In the genomic region with DNA sequence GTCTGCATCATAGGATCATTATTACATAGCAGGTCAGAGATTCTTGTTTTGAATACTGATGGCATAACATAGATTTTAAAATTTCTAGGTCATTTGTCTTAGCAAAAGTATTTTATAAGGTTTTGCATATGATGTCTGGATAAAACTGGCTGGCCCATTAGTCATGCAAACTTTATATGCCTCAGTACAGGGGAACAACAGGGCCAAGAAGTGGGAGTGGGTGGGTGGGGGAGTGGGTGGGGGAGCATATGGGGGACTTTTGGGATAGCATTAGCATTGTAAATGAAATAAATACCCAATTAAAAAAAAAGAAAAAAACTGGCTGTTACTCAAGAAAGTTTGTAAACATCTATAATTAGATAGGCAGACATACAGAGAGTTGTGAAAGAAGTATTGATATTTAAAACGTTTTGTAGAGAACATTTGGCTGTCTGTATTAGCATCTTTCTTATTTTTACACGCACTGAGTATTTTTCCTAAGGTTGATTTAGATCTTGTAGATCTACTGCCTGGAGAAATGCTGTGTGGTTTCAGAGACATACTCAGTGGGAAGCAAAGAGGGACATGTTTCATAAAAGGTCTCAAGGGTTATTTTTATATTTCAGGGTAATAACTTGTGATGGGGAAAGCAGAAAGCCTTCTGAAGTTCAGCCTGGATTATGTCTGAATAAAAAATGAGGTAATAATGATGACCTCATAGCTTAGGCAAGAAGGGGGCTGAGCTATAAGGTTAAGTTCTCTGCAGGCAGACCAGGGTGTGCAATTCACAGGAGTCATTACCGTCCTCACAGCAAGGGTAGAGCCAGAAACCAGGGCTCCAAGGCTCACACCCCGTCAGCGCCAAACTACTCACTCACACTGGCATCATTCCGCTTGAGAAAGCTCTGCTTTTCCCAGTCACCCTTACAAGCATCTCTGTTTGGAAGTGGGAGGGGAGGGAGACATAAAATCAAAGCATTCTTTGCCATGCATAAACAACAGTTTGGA, we compare ENCODE assay signal across 17 mouse cellular contexts.
DNase-seq lines count a peak whose midpoint lies in the region; ATAC-seq lines count a peak whose summit lies in the region.
"Had no signal": no experiment of that assay in that cellular context is flagged by ENCODE, and none has a peak within 500 bp of the region (broad histone marks: within the 10 kb centered on the region; RNA-seq: fewer than 3 reads in every experiment).

No protein-coding gene starts in this region.

- no peak overlapping the region for H3K4me2 ChIP-seq in hindbrain, embryonic 16.5 days (ENCODE audit: low read length)
- no peak overlapping the region for H3K4me2 ChIP-seq in hindbrain, embryonic 11.5 days (replicated peaks; ENCODE audit: low read depth, low read length)
- no peak overlapping the region for H3K4me2 ChIP-seq in midbrain, embryonic 15.5 days
- no peak overlapping the region for H3K4me2 ChIP-seq in midbrain, embryonic 16.5 days (ENCODE audit: low read length)
- H3K4me2 ChIP-seq in forebrain, embryonic 14.5 days (ENCODE audit: low read length): no peak overlapping the region
- H3K4me2 ChIP-seq in limb, embryonic 15.5 days: no peak overlapping the region
- H3K4me2 ChIP-seq: heart, embryonic 12.5 days had no signal

- H3K4me3 ChIP-seq in hindbrain, embryonic 16.5 days (ENCODE audit: low read length): no peak overlapping the region
- H3K4me3 ChIP-seq in hindbrain, embryonic 11.5 days (ENCODE audit: low read depth, low read length): no peak overlapping the region
- H3K4me3 ChIP-seq in midbrain, embryonic 15.5 days: no peak overlapping the region
- H3K4me3 ChIP-seq in midbrain, embryonic 16.5 days (ENCODE audit: low read depth, low read length): no peak overlapping the region
- no peak overlapping the region for H3K4me3 ChIP-seq in forebrain, embryonic 14.5 days (ENCODE audit: low read depth, low read length)
- no peak overlapping the region for H3K4me3 ChIP-seq in limb, embryonic 15.5 days
- H3K4me3 ChIP-seq: heart, embryonic 12.5 days had no signal

- no peaks in the 10 kb centered on the region for H3K4me1 ChIP-seq in hindbrain, embryonic 16.5 days (ENCODE audit: control insufficient read depth, insufficient read depth, low read depth, low read length)
- H3K4me1 ChIP-seq in hindbrain, embryonic 11.5 days (replicated peaks; ENCODE audit: control insufficient read depth, insufficient read depth, low read length): no peaks in the 10 kb centered on the region
- no peaks in the 10 kb centered on the region for H3K4me1 ChIP-seq in midbrain, embryonic 15.5 days
- H3K4me1 ChIP-seq in midbrain, embryonic 16.5 days (ENCODE audit: control insufficient read depth, insufficient read depth, low read length): no peaks in the 10 kb centered on the region
- H3K4me1 ChIP-seq in forebrain, embryonic 14.5 days (ENCODE audit: control insufficient read depth, insufficient read depth, low read length): peaks cover 6% of the 10 kb centered on the region; the same call in 1 of the 2 replicates
- peaks cover 4% of the 10 kb centered on the region; the same call in 1 of the 2 replicates for H3K4me1 ChIP-seq in limb, embryonic 15.5 days
- H3K4me1 ChIP-seq: heart, embryonic 12.5 days had no signal

- no peaks in the 10 kb centered on the region for H3K27me3 ChIP-seq in hindbrain, embryonic 16.5 days (replicated peaks; ENCODE audit: control insufficient read depth, insufficient read depth, low read length)
- no peaks in the 10 kb centered on the region for H3K27me3 ChIP-seq in hindbrain, embryonic 11.5 days (ENCODE audit: control insufficient read depth, insufficient read depth, low read length)
- H3K27me3 ChIP-seq in midbrain, embryonic 15.5 days (replicated peaks): no peaks in the 10 kb centered on the region
- no peaks in the 10 kb centered on the region for H3K27me3 ChIP-seq in midbrain, embryonic 16.5 days (ENCODE audit: control insufficient read depth, insufficient read depth, low read depth, low read length)
- H3K27me3 ChIP-seq in forebrain, embryonic 14.5 days (replicated peaks; ENCODE audit: control insufficient read depth, insufficient read depth, low read length): no peaks in the 10 kb centered on the region
- H3K27me3 ChIP-seq in limb, embryonic 15.5 days: no peaks in the 10 kb centered on the region
- H3K27me3 ChIP-seq: heart, embryonic 12.5 days had no signal

- no peaks in the 10 kb centered on the region for H3K36me3 ChIP-seq in hindbrain, embryonic 16.5 days (ENCODE audit: control insufficient read depth, insufficient read depth, low read length)
- no peaks in the 10 kb centered on the region for H3K36me3 ChIP-seq in hindbrain, embryonic 11.5 days (ENCODE audit: control insufficient read depth, insufficient read depth, low read length)
- H3K36me3 ChIP-seq in midbrain, embryonic 15.5 days (replicated peaks): no peaks in the 10 kb centered on the region
- no peaks in the 10 kb centered on the region for H3K36me3 ChIP-seq in midbrain, embryonic 16.5 days (ENCODE audit: control insufficient read depth, insufficient read depth, low read length)
- H3K36me3 ChIP-seq in forebrain, embryonic 14.5 days (ENCODE audit: control insufficient read depth, insufficient read depth, low read length): no peaks in the 10 kb centered on the region
- H3K36me3 ChIP-seq in limb, embryonic 15.5 days: no peaks in the 10 kb centered on the region
- H3K36me3 ChIP-seq: heart, embryonic 12.5 days had no signal

- no peak overlapping the region for H3K27ac ChIP-seq in hindbrain, embryonic 16.5 days (ENCODE audit: low read depth, low read length)
- H3K27ac ChIP-seq in hindbrain, embryonic 11.5 days (ENCODE audit: low read depth, low read length): no peak overlapping the region
- H3K27ac ChIP-seq in midbrain, embryonic 15.5 days: no peak overlapping the region
- H3K27ac ChIP-seq in midbrain, embryonic 16.5 days (ENCODE audit: low read length): no peak overlapping the region
- no peak overlapping the region for H3K27ac ChIP-seq in forebrain, embryonic 14.5 days (ENCODE audit: low read depth, low read length)
- no peak overlapping the region for H3K27ac ChIP-seq in limb, embryonic 15.5 days

- DNase-seq in hindbrain, embryonic 11.5 days (ENCODE audit: low spot score): no peak
- peak; percentile 58 for DNase-seq in forebrain, embryonic 14.5 days (ENCODE audit: low spot score)
- no peak for DNase-seq in gastrocnemius, postnatal 25 days
- no peak for DNase-seq in gastrocnemius, adult 8-10 months (ENCODE audit: low spot score in 2 of 2)
- DNase-seq: adrenal gland, postnatal 36 days; embryo, embryonic 11 days; heart, postnatal 4 days; kidney, adult 18-20 months; kidney, postnatal 10 days; layer of hippocampus, adult 9-11 months; thymus, postnatal 14 days had no signal

- ATAC-seq in hindbrain, embryonic 16.5 days: 0 out of 2 replicates have a peak, but pooled peaks have one; percentile 27
- no peak for ATAC-seq in hindbrain, embryonic 11.5 days (ENCODE audit: low FRiP score)
- ATAC-seq in midbrain, embryonic 15.5 days (replicated peaks): peak; percentile 56; the same call in 1 of the 2 replicates
- no peak for ATAC-seq in midbrain, embryonic 16.5 days
- ATAC-seq in forebrain, embryonic 14.5 days: peak; percentile 86
- 0 out of 2 replicates have a peak, but pooled peaks have one; percentile 35 for ATAC-seq in limb, embryonic 15.5 days (ENCODE audit: insufficient number of reproducible peaks, low FRiP score, low TSS enrichment, low read depth)
- ATAC-seq: activated CD4-positive, CD25-positive, alpha-beta regulatory T cell, adult 4 months had no signal

- H3K9me3 ChIP-seq in hindbrain, embryonic 16.5 days (ENCODE audit: control insufficient read depth, low read length): no peaks in the 10 kb centered on the region
- H3K9me3 ChIP-seq in hindbrain, embryonic 11.5 days (ENCODE audit: control insufficient read depth, low read length): no peaks in the 10 kb centered on the region
- no peaks in the 10 kb centered on the region for H3K9me3 ChIP-seq in midbrain, embryonic 15.5 days
- H3K9me3 ChIP-seq in midbrain, embryonic 16.5 days (replicated peaks; ENCODE audit: control insufficient read depth, low read length, poor library complexity, severe bottlenecking): no peaks in the 10 kb centered on the region
- no peaks in the 10 kb centered on the region for H3K9me3 ChIP-seq in forebrain, embryonic 14.5 days (replicated peaks; ENCODE audit: control insufficient read depth, low read length)
- H3K9me3 ChIP-seq in limb, embryonic 15.5 days: no peaks in the 10 kb centered on the region
- H3K9me3 ChIP-seq: heart, embryonic 12.5 days had no signal

- no peak overlapping the region for H3K9ac ChIP-seq in hindbrain, embryonic 16.5 days (ENCODE audit: low read depth, low read length)
- no peak overlapping the region for H3K9ac ChIP-seq in hindbrain, embryonic 11.5 days (ENCODE audit: low read depth, low read length)
- no peak overlapping the region for H3K9ac ChIP-seq in midbrain, embryonic 15.5 days
- no peak overlapping the region for H3K9ac ChIP-seq in midbrain, embryonic 16.5 days (ENCODE audit: low read depth, low read length)
- H3K9ac ChIP-seq in forebrain, embryonic 14.5 days (ENCODE audit: low read length): no peak overlapping the region
- no peak overlapping the region for H3K9ac ChIP-seq in limb, embryonic 15.5 days
- H3K9ac ChIP-seq: heart, embryonic 12.5 days had no signal

- 40% methylated on average over 6 of the region's 6 CpGs for WGBS in hindbrain, embryonic 16.5 days
- WGBS in hindbrain, embryonic 11.5 days: 57% methylated on average over 6 of the region's 6 CpGs
- 40% methylated on average over 6 of the region's 6 CpGs for WGBS in midbrain, embryonic 15.5 days
- WGBS in midbrain, embryonic 16.5 days: 41% methylated on average over 6 of the region's 6 CpGs
- WGBS in forebrain, embryonic 14.5 days: 18% methylated on average over 6 of the region's 6 CpGs
- WGBS in limb, embryonic 15.5 days: 22% methylated on average over 6 of the region's 6 CpGs

Comparison
In these comparisons a context has a peak if more than half of its experiments do, and no peak if none do; other contexts are left out.
1. ATAC-seq: peak in hindbrain, embryonic 16.5 days (single experiment), midbrain, embryonic 15.5 days (single experiment), forebrain, embryonic 14.5 days (single experiment) and limb, embryonic 15.5 days (single experiment); none in hindbrain, embryonic 11.5 days (single experiment) and midbrain, embryonic 16.5 days (single experiment).